Mouse (Mus musculus) bone marrow, adult 2 months (tissue): ENCODE measurements around the gene Aurkb.

Source experiments
- CTCF ChIP-seq: fragments of 200-500 bp; IDR thresholded peaks from 2 replicates; pipeline ENCODE4 v1.5.1; 2011; ENCODE audit warnings: low read length, control low read depth; ENCODE audit not compliant: control insufficient read depth, insufficient read depth
- POLR2A ChIP-seq: fragments of 200-500 bp; IDR thresholded peaks from 2 replicates; pipeline ENCODE4 v1.6.1; 2011; ENCODE audit warnings: low read depth, mild to moderate bottlenecking, control low read depth, low read length, borderline replicate concordance; ENCODE audit not compliant: control insufficient read depth

GRCm38 (mm10) chr11:69059975-69060411 is 14.5 kb downstream of the Aurkb start:
- no peak for TF ChIP-seq CTCF
- no peak for TF ChIP-seq POLR2A
